Mouse (Mus musculus) testis, adult 2 months (tissue): ENCODE measurements around the gene Rnf5.

Source experiments
- CTCF ChIP-seq: fragments of 200-500 bp; IDR thresholded peaks from 2 replicates; pipeline ENCODE4 v1.5.1; 2012; ENCODE audit warnings: low read depth, mild to moderate bottlenecking, inconsistent platforms, low read length, moderate library complexity; ENCODE audit not compliant: control insufficient read depth, insufficient read depth, insufficient replicate concordance
- POLR2A ChIP-seq: fragments of 200-500 bp; IDR thresholded peaks from 2 replicates; pipeline ENCODE4 v1.6.1; 2012; ENCODE audit warnings: low read depth, mild to moderate bottlenecking, inconsistent platforms, low read length, moderate library complexity; ENCODE audit not compliant: control insufficient read depth

- TF ChIP-seq POLR2A (no peak), CTCF (no peak)
Observed at GRCm38 (mm10) chr17:34626062-34626772, 22.7 kb upstream of the Rnf5 start.
